Mouse (Mus musculus) kidney, adult 18-20 months (tissue): ENCODE measurements around the gene Ihh.

ENCODE experiments used
- DNase-seq: peaks from one replicate; pipeline ENCODE4 v3.0.0; 2021

Ihh gene

DNA sequence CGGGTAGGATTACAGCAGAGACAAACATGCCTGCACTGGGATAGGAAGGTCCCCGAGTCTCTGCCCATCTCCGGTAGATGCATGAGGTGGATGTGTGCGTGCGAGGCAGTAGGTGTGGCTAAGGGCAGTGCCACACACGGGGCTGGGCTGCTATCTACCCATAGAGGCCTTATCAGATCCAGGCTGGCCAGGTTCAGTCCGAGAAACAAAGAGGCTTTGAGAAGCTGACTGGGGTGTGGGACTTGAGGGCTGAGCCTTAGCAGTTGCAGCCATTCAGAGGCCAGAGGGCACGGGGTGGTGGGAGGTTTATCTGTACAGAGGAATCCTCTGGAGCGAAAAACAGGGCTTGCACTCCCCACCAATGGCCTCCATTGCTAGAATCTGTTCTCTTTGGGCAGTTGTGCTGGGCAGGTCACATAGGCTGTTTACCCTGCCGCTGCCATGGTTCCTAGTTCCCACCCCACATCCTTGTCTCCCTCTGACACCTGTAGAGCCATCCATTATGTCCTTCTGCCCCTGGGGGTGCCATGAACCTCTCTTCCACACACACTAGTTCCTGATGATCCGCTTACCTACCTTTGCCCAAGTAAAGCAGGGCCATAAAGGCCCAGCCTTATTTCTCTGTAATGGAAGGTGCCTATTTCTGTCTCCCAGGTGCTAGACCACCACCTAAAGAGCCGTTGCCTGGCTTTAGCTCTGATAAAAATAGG lies 9.7 kb downstream of the Ihh start:
- no peak for DNase-seq

- DNase-seq = no peak
Observed at GRCm38 (mm10) chr1:74939762-74940161, 11.7 kb downstream of the Ihh start.

DNA sequence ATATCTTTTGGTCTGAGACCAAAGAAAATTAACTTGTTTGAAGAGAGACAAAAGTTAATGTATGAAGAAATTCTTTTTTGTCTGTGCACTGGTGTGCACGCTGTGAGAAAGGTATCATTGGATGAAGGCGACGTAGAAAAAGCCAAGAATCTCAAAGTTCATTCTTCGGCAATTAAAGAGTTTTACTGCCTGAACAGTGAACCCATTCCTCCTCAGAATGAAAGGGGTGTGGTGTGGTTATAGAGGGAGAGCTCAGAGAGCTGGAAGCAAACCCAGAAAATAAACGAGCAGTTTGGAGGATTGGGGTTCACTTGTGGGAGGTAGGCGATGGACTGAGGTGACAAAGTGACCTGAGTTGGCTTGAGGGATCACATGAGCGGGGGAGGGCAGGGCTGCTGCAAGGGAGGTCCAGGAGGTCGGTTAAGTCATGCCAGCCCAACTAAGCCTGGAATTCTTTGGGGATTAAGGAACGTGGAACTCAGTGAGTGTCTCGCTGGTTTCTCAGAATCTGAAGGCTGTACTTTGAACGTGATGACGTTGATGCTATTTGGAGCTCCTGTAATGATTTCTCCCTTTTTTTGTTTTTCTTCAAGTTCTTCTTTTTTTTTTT lies 15.1 kb downstream of the Ihh start:
- peak; percentile 76 for DNase-seq

DNA sequence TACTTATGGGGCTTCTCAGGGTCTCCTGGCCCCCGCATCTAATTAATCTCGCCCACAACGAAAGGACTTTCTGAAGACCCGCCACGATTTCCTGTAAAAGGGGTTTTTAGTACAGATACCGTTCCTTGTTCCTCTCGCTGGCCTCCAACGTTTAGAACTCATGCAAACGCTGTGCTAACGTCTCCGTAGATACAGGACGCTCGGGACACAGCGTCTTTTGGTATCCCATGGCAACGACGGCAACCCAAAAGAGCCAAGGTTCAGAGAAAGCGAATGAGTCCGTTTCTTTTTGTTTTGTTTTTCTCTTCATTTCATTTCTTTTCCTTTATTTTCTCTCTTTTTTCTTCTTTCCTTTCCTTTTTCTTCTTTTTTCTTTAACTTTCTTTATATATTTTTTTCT lies 16.1 kb downstream of the Ihh start, which contains the start of gene Cfap65:
Cfap65 (minus strand) TSS at position 198 of the 400 bp plus-strand sequence.
- DNase-seq = peak; percentile 78

GRCm38 (mm10) chr1:74927621-74928296 lies 23.7 kb downstream of the Ihh start:
- no peak for DNase-seq

DNA sequence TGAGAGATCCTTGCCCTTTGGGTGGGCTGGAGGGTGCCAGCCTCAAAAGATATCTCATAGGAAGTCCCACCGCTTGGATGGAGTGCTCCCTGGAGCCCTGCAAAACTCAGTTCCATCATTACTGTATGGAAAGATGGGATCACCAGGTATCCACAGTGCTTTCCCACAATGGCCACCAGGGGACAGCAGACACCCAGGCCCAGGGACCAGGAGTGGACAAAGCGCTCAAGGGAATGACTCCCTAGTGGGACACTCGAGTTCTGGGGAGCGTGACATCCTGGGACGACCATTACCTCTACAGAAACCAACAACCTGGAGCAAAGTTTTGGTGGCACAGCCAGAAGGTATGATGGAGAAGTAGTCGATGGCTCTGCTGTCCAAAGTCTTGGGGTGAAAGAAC lies 24.8 kb downstream of the Ihh start:
- peak; percentile 80 for DNase-seq

DNA sequence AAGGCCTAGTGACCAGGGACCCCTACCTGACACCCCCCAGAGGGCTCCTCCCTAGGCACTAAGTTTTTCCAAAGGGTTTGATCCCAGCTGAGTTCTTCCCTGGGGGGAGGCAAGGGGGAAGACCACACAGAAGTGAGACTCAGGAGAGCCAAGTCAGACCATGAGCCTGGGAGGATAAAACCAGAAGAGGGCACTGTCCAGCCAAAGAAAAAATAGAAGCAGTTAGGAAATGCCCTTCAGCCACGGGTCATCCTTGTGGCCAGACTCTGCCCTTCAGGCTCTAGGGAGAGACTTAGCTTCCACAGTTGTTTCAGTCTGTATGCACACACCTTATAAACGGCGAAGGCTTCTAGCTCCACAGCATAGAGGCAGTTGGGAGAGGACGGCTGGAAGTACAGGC lies 27.0 kb downstream of the Ihh start:
- peak; percentile 27 for DNase-seq

DNA sequence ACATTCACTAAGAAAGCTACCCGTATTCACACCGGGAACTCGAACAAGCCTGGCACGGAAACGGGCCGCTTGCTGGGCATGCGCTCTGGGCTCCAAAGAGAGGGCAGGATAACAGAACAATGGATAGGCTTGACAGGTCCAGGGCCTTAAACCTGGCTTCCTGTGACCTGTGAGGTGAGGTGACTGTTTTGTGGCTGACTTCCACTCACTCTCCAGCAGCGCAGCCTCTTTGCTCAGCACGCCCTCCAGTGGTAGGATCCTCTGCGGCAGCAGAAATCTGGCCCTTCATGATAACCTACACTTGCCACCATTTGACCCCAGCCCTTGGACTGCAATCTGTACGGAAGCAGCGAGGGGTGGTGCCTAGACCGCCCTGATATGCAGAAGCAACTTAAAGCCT lies 35.8 kb downstream of the Ihh start:
- DNase-seq = peak; percentile 34

GRCm38 (mm10) chr1:74902191-74902590 lies 49.3 kb downstream of the Ihh start:
- DNase-seq = no peak

DNA sequence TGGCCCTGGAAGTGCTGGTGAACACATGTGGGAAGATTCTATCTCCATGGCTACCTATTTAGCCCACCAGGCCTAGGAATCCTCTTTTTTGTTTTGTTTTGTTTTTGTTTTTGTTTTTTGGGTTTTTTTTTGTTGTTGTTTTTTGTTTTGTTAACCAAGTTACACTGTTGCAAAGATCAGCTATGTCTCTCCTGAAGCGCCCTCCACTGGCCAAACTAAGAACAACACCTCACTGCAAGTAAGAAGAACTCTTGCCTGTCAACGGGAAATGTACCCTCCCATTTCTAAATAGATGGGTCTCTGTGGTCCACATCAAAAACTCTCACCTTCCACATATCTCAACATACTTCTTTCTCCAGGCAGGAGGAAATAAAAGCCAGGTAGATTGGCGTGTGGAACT lies 49.8 kb downstream of the Ihh start:
- peak; percentile 71 for DNase-seq

GRCm38 (mm10) chr1:74900341-74901285 lies 50.9 kb downstream of the Ihh start:
- DNase-seq = peak; percentile 68

DNA sequence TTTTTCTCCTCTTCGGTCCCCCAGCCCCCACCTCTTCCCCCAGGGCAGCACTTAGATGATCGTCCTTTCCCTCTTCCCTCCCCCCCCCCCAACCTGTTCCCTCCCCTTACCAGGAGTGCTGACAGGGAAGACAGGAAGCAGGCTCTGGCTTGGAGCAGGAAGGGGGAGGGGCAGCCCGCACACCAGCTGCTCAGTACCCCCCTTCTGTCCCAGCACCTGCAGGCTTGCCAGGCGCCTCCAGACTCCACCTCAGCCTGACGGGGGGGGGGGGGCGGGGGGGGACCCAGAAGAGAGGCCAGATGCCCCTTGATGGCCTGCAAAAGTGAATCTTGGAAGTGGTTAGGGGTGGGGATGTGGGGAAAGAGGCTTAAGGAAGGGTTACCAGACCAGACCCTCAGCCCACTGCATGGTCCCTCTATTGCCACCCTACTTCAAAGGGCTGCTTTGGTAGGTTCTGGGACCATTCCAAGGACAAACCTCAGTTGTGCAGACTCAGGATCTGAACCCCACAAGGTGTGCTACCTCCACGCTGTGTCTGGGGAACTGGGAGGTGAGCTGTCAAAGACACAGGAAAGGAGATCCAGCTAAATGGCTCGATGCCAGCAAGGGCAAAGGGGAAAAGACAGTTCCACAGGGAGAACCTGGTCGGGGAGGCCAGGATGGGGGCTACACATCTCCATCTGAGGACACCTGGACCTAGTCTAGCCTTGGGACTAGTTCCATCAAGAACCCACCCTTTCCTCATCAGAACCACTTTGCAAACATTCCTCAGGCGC lies 52.6 kb downstream of the Ihh start:
- no peak for DNase-seq

- DNase-seq = no peak
Observed at GRCm38 (mm10) chr1:74897976-74898375, 53.5 kb downstream of the Ihh start.
